Mouse (Mus musculus) urinary bladder, postnatal 14 days (tissue): ENCODE results near the gene Nfe2.

ENCODE experiments used
- DNase-seq: peaks from one replicate; pipeline ENCODE4 v3.0.0; 2021; ENCODE audit warnings: low spot score

Nfe2 gene

DNA sequence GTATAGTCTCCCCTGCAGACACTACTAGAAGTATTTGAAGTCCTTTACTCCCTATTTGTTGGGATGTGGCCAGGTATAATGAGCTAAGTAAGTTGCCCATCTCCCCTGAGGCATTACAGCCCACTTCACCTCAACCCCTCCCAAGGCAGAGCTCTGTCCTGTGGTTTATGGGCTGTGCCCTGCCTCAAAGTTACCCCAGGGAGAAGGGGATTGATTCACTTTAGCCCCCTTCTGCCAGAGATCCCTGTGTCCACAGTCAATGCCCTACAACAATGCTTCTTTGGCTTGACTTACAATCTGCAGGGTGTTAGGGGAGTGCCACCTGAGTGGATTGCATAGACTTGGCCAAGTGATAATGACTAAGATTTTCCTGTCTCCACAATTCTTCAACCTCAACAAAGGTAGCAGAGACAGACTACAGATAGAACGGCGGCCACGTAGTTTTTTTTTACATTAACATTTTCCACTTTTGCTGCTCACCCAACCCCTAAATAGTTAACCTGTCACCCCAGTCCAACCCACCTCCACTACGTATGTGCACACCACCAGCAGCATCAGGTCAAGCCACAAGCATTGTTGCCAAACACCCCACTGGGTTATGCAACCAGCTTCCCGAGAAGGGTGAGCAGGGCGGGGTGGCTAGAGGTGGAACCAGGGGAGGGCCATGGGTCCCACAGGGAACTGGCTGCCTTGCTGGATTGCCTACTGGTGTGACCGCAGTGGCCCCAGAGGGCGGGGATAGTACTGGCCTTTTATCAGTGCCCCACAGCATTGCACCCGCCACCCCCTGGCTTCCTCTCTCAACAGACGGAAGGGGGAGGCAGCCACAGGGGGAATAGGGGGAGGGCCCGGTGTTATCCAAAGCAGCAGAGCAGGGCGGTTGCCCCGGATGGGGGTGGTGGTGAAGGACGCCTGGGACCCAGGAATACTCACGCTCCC, at the start of gene Nfe2:
TSS of gene Nfe2 (minus strand) at position 614 of the 939 bp plus-strand sequence.
- DNase-seq = peak; percentile 70

DNA sequence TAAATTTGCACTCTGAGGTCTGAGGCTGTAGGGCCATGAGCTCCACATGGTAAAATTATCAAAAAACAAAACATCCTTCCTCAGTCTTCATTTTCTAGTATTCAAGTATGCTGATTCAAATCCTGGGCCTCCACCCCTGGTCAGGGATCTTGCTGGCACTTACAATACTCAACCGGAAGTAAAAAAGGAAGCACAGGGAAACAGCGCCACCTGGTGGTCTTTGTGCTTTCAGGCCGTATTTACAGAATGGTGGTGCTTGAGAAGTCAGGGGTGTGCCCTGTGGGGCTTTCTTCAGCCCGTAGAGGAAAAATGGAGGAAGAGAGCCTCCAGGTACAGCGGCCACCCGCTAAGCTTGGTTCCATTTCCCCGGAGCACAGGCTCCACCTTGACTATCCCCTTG, 48.9 kb upstream of the Nfe2 start:
- DNase-seq = peak; percentile 93

DNA sequence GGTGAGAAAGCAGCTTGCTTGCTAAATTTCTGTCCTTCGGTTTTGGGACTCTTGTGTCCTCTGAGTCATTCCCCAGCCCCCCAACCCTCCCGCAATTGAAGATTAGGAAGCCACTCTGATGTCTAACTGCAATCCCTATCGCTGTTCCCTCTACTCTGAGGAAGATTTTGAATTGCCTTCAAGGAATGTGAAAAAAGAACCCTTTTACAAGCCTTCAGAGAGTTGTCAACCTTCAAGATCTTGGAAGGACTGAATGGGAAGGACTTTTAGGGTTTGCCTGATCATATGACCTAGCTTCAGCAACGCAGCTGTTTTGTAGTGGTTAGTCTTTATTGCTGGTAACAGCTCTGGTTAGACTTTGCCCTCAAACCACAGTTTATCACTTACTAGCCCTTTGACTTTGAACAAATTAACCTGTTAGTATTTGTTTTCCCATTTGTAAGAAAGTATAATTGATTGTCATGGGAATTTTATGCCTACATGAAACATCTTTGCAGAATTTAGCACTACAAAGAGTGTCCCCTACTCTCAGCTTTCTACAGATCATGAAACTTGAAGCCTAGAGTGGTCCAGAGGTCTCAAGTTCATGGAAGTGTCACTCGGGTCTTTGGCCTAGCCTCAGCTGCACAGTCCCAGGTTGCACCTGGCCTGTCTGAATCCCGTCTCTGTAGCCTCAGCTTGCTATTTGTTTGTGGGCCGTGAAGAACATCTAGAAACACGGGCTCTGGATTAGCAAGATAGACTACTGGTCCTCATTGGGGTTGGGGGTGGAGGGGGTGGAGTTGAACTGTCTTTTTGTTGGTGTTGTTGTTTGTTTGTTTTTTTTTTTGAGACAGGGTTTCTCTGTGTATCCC, 47.8 kb upstream of the Nfe2 start:
- DNase-seq = no peak

DNA sequence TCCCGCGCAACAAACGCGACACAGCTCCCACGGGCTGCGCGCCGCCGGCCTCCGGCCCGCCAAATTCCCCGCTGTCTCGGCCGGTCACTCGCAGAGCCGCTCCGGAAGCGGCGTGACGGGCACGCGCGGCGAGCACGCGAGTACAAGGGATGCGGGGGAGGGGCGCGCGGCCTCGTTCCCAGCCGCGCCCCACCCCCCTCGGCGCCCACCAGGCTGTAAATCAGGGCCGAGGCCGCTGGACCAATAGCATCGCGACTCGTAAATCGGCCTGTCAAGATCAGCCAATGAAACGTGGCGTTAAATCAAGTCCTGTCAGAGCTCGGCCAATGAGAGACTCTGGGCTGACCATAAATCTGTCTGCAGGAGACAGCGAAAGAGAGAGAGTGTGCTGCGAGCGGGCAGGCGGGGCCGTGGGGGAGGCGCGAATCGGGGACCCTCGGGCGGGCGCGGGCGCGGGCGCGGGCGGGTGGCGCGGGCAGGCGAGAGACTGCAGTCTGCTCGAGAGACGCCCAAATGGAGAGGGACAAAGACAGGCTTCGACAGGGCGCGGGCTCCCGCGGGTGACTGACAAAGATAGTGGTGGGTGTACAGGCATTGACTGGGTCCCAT, 47.0 kb upstream of the Nfe2 start:
- peak; percentile 94 for DNase-seq

DNA sequence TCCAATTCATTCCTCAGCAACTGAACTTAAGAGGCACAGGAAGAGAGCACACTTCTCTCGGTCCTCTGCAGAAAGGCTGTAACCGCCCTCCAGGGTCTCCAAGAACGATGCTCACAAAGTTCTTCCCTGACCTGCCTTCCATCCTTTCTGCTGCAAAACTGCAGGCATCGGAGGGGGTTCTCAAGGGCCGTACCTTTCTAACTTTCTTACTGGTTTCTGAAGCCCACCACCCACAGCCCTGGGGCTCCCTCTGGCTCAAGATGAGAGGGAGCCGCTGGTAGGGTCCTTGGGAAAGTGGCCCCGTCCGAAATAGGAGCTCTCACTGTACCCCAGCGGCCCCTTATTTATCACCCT, 46.4 kb upstream of the Nfe2 start:
- DNase-seq = no peak

DNA sequence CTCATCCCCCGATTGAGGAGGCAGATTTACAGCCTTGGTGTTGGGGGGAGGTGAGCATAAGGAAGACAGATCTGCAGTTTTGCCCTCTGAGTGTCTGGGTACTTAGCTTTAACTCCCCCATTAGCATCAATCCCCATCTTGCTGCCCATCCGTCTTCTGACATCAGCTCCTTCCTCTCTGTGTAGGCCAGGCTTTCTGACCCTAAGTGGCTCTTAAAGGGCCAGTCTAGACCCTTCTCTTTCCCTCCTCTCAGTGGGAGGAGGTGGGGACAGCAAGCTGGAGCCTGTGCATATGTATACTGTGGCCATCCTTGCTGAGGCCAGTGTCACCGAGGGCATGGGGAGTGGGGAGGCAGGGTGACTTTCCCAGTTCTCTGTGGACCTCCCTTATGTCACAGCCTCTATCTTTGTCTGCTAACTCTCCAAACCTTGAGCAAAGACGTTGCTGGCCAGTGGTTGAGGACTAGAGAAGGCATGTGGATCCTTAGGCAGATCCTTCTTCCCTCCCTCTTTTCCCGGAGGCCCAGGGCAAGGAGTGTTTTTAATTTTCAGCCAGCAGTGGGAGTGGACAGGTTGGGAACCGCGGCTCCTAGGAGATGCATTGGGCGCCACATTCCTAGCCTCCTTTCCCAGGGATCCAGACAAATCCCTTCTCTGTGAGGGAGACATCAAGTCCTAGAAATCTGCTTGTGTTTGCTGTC, 45.9 kb upstream of the Nfe2 start:
- DNase-seq = no peak

DNA sequence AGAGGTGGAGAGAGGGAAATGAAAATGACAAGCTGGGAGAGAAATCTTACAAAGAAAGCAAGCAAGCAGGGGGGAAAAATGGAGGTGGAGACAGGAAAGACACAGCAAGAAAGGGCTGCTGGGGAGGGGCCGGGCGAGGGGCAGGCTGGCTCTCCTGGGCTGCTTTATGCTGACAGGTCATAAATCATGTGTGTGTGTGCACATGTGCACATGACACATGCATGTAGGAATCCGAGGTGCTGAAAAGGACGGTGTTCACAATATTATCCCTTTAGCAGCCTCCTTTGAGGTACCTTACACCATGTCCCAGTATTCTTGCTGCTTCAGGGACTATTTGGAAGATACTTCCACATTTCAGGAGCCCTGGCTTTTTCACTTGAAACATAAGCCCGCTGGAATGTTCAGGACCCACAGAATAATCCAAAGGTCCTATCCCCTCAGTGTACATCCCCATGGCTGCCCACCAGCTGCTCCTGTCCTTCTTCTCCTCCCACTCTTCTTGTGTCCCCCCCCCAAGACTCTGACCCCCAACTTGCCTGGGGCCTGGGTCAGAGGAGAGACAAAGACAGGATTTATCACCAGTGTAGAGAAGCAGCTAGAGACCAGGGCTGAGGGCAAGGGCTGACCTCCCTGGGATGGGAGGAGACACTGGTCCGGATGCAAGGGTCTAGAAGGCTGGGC, 44.3 kb upstream of the Nfe2 start:
- no peak for DNase-seq

DNA sequence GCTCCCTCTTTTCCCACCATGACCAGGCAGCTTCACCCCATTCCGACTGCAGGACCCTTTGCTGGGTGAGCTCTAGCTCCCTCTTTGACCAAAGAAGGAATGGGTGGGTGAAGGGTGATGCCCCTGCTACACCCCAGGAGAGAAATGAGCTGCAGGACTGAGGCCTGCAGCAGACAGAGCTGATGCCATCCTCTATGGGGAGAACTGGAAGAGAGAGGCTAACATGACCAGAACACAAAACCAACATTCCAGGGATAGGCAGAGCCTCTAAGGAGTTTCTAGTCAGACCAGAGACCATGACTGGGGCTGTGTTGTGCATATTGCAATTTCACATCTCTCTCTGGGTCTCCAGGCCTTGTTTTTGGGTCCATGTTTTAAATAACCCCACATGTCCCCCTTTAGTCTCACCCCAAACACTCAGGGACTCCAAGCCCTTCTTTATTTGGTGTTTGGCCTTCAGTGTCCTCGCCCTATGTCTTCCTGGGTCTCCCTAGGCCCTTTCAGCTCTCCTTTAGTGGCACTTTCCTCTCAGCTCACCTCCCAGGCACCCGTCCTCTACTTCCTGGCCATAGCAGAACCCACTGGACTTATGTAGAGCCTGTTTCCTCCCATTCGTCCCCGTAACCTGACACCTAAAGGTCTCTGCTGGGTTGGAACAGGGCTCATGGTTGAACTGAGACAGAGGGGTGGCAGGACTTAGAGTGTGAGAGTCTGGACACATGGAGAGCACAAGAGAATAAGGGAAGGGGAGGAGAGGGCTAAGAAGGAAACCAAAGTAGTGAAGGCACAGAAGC, 43.5 kb upstream of the Nfe2 start:
- DNase-seq = no peak

DNA sequence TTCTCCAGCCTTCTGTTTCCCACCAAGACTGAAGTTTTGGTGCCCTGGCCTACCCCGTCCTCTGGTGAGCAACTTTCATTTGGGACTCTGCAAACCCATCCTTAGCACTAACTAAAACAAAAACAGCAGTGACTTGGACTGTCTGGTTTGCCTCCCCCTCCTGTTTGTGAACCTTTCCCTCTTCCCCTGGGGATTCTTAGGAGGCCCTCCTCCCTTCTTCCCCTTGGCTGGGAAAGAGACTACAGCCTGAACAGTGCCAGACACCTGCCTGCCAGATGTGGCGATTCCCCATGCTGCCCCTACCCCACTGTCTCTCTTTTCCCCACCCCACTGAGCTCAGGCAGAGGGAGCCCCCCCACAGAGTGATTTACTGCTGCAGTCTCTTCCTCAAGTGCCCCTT, 42.8 kb upstream of the Nfe2 start:
- DNase-seq = no peak

DNA sequence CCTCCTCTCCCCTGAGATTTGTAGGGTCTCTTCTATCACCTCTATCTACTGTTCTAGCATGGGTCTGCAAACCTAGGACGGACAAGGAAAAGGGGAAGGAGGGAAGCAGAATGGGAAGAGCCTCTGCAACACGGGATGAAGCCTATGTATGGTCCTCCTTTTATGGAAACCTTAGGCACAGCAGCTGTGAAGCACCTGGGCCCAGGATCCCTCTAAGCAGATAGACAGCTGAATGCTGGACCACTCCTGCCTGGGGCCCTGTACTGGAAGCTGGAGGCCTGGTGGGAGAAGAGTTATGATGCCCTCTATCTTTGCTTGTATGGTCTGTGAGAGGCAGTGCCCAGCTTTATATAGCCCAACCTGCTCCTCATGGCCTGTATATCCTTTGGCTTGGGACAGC, 42.4 kb upstream of the Nfe2 start:
- no peak for DNase-seq

DNA sequence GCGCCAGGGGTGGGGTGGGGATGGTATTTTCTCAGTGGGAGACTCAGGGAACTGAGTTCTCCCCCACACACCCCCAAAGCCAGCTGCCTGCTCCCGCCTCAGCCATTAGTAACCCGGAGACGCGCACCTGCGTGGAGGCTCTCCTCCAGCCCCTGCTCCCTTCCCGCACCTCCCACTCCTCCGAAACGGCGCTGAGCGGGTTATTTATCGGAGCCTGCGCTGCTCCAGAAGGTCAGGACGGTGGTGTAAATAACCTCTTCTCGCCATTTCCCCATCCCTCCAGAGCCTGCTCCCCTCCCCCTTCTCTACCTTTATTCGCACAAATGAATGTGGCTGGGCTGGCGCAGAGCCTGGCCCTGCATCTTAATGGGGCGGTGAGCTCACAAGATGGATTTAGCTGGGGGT, 41.9 kb upstream of the Nfe2 start:
- DNase-seq = no peak

DNA sequence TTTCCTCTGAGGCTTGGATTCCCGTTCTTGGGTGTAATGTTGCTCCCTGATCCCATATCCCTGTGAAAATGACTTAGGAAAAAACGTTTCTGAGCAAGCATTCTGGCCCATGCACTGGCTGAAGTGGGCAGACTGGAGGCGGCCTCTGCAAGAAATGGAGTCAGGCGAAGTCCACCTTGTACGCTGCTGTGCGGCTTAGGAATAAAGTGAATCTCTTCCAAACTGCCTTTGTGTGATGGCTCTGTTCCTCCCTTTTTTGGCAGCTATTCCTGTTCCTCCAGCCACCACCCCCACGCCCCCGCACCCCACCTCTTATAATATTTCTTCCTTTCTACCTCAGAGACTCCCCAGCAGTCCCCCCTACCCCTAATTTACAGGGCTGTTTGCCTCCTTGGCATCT, 41.4 kb upstream of the Nfe2 start:
- DNase-seq = no peak

DNA sequence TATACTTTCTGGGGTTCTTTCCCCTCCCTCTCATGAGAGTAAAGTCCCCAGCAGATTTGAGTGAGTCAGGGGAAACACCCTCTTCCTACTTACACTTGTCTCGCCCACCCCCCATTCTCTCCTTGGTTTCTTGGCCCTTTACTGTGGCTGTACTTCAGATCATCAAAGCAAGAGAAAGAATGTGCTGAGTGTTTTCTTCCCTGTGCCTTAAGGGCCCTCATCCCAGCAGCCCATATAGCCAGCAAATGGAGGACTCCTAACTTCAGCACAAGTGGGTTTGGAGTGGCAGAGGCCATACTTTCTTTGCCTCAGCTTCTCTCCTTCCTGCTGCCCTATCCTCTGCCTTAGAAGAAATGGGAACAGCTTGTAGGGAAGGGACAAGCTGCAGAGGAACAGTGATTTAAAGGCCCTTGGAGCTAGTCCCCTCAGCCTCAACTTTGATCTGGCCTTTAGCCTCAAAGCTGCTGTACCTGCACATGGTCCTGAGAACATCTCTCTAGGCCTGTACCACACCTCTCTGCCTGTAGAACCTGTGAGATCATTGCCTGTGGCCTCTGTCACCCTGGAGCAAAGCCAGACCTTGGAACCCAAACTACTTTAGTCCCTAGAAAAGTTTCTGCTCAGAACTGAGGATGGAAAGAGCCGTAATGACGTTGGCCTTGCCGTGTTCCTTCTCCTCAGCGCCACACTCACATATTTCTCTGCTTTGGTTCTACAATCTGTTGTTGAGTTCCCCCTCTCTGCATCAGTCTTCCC, 40.8 kb upstream of the Nfe2 start:
- no peak for DNase-seq

DNA sequence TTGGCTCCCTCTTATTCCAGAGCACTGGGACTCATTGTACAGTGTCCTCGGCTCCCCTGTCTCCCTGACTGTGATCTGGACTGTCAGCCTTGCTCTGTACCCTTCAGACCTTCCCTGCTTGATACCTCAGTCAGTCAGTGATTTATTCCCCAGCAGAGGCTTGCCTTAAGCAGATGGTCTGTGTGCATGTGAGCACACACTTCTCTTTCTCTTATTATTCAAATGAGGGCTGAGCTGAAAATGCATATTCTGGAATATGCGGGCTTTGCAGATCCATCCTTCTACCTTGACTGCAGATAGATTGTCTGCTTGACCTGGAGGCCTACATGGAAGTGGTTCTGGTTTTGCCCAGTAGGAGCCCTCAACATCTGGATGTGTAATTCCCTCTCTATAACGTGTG, 39.8 kb upstream of the Nfe2 start:
- no peak for DNase-seq

DNA sequence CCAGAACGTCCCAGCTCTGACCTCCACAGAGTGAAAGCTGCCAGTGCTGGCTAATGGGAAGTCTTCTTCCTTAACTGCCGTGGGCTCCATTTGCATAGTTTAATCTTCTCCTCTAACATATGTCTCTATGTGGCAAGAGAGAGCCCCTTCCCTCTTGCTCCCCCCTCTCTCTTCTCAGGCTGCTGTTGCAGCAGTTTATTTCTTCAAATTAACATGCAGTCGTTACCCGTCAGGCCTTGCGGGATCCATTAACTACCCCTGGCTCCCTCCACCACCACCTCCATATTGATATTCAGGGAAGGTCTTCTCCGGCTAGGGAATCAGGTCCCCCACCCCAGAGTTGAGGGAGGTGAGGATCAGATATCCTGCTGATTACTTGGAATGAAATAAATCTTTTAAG, 39.1 kb upstream of the Nfe2 start:
- DNase-seq = no peak

DNA sequence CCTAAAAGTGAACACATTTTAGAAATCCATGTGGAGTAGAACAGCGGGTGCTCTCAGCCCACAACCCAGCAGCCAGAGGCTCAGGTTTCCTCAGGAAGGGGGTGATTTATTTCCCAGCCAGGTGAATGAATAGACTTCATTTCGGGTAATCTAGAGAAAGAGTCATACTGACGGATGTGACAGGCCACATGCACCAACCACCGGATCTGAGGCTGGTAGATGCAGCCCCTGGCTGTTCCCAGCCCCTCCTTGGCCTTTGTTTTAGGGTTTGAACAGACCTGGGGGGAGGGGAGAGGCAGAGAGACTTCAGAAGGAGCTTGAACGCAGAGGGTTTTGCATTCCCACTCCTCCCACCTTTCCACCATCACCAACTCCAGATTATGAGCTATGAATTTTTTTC, 37.6 kb upstream of the Nfe2 start:
- DNase-seq = no peak

DNA sequence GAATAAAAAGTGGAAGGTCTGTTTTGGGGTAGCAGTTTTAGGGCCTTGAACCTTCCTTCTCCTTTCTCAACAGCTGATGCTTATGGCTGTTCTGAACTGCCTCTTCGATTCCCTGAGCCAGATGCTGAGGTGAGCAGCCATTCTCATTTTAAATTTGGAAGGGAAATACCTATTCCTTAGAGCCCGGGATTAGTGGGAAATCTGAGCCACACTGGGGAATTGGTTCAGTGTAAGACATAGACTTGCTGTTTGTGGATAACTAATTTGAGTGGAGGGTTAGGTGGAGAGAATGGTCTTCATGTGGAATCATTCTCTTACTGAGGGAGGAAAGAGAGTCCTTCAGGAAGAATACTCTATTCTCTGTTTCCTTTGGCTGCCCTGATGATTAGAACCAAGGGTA, 36.4 kb upstream of the Nfe2 start:
- no peak for DNase-seq

DNA sequence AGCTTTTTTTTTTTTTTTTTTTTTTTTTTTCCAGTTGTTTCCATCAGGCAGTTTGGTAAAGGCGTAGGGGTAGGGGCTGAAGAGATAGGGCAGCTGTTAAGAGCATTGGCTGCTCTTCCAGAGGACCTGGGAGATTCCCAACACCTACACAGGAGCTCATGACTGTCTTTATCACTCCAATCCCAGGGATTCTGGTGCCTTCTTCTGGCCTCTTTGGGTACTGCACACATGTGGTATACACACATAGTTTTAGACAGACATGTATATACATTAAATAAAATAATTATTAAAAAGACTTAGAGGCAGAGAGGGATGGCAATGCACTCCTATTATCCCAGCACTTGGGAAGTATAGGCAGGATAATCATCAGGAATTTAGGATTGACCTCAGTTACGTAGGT, 35.2 kb upstream of the Nfe2 start:
- DNase-seq = no peak

DNA sequence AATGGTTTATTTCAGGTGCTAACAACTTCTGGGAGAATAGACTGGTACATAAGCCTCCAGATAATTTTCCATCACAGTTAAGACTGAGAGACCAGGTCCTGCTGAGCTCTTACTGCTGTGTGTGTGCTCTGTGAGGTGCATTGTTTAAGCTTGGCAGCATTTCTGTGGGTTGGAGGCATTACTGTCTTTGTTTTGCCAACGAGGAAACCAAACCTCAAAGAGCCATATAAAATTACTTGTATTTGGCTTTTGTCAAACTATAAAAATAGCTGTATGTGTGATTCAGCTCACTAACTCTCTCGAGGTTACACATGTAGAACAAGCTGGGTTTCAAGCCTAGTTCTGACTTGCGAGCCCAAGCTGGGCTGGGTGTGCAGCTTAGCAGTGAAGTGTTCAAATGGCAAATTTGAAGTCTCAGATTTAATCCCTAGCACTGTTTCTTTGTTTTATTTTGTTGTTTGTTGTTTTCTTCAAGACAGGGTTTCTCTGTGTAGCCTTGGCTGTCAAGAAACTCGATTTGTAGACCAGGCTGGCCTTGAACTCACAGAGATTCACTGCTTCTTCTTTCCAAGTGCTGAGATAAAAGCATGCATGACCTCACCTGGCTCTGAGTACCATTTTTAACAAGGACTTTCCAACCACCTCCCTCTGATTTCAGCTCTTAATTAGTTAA, 34.6 kb upstream of the Nfe2 start:
- no peak for DNase-seq

DNA sequence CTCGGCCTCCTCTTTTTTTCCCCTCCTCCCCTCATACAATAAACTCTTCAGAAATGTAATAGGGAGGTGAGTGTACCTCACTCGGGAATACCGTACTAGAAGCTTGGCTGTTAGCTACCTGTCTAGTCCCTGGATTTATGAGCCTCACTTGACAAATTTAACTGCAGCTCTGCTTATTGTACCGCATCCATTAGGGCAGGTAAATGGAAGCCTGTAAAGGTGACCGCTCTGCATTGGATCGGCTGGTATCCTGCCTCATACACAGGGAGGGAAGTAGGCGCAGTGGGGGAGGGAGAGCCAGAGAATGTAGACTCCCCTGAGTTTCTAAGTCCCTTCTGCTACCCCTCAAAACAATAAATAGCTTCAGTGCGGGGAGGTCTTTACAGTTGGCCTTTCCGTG, 32.6 kb upstream of the Nfe2 start:
- DNase-seq = no peak
